Mouse (Mus musculus) megakaryocyte, embryonic 14.5 days (primary cell): ENCODE data around the gene Tsc22d3.

Experiments
- FLI1 ChIP-seq: IDR thresholded peaks from 2 replicates; pipeline ENCODE4 v1.6.1; 2012; ENCODE audit warnings: low read length, inconsistent platforms, mixed read lengths
- GATA1 ChIP-seq: IDR thresholded peaks from 3 replicates; pipeline ENCODE4 v1.6.1; 2012; ENCODE audit warnings: mixed read lengths, low read length, inconsistent platforms, borderline replicate concordance

DNA sequence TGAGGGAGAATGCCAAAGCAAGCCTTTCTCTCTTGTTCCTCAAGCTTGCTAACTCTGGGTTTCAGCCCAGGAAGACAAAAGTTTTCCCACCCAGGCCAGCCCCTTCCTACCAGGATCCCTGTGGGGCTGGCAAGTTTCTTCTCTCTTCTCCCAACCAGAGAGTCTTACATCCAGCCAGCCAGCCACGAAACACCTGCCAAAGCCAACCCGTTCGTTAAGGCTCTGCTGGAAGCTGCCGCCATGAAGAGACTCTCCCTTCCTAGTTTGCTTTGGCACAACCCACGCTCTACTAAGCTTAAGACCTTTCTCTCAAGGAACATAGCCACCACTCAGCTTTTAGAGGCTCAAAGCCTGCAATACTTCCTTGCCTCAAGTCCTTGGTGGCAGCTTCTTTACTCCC, 11.9 kb downstream of the Tsc22d3 start:
- TF ChIP-seq GATA1 (no peak), FLI1 (no peak)
